Mouse (Mus musculus) heart, postnatal 4 days (tissue): ENCODE data around the gene Eif2a. TPM values are rescaled to one million over a fixed set of nuclear protein-coding genes. Genes with fewer than 3 reads are reported as not detected.
"Not testable (repeated sequence)": the region's sequence is repeated elsewhere in the genome, so short reads cannot be mapped to it uniquely, and the experiment has no call there.

ENCODE experiments used
- DNase-seq: peaks from one replicate; pipeline ENCODE4 v3.0.0; 2021
- total RNA-seq, 2 experiments: library from RNA; stranded (reverse); gene quantifications; 2 replicates each; pipeline ENCODE4 v1.2.3; 2021

The Eif2a gene
- total RNA-seq, 2 experiments from 2014 or later = 40.9 to 42.8 TPM

- DNase-seq = no peak
These were observed 2.2 kb upstream of the Eif2a start for GRCm38 (mm10) chr3:58523386-58523785.

- DNase-seq = no peak
These were observed 1.4 kb upstream of the Eif2a start for GRCm38 (mm10) chr3:58524246-58524645.

GRCm38 (mm10) chr3:58525166-58525565 is 455 bp upstream of the Eif2a start:
- no peak for DNase-seq

GRCm38 (mm10) chr3:58526408-58526737 is 752 bp downstream of the Eif2a start:
- DNase-seq = no peak

GRCm38 (mm10) chr3:58536573-58536972 is 11.0 kb downstream of the Eif2a start:
- no peak for DNase-seq

- no peak for DNase-seq
These were observed 26.6 kb downstream of the Eif2a start for GRCm38 (mm10) chr3:58552001-58552811.

GRCm38 (mm10) chr3:58556649-58557048 is 31.0 kb downstream of the Eif2a start:
- no peak for DNase-seq

GRCm38 (mm10) chr3:58559887-58560286 is 34.3 kb downstream of the Eif2a start:
- DNase-seq = no peak

GRCm38 (mm10) chr3:58561437-58561836 is 35.8 kb downstream of the Eif2a start:
- no peak for DNase-seq

GRCm38 (mm10) chr3:58570821-58571220 is 45.2 kb downstream of the Eif2a start:
- no peak for DNase-seq

- DNase-seq = peak; percentile 98
These were observed 50.8 kb downstream of the Eif2a start, which contains the start of gene Selenot for GRCm38 (mm10) chr3:58576137-58577066. TSS of gene Selenot (plus strand) at chr3:58576636.

GRCm38 (mm10) chr3:58577067-58577503 is 51.5 kb downstream of the Eif2a start:
- peak; percentile 59 for DNase-seq

GRCm38 (mm10) chr3:58577506-58578050 is 52.0 kb downstream of the Eif2a start:
- no peak for DNase-seq

GRCm38 (mm10) chr3:58581530-58581929 is 55.9 kb downstream of the Eif2a start:
- DNase-seq = no peak

GRCm38 (mm10) chr3:58582297-58582696 is 56.7 kb downstream of the Eif2a start:
- DNase-seq = no peak

- no peak for DNase-seq
These were observed 57.3 kb downstream of the Eif2a start for GRCm38 (mm10) chr3:58582788-58583426.

GRCm38 (mm10) chr3:58590544-58590943 is 64.9 kb downstream of the Eif2a start:
- not testable (repeated sequence) for DNase-seq

GRCm38 (mm10) chr3:58592666-58593065 is 67.0 kb downstream of the Eif2a start:
- not testable (repeated sequence) for DNase-seq

- no peak for DNase-seq
These were observed 68.0 kb downstream of the Eif2a start for GRCm38 (mm10) chr3:58593623-58594022.
